Mouse (Mus musculus): ENCODE measurements at regions not wholly inside any gene's neighbourhood (a gene's known extent, or its start where the extent isn't known, plus 50 kb on each side); places are given as distances from the start of the nearest gene placed in this dataset.

GRCm38 (mm10) chr12:12208216-12208615 is 53.7 kb upstream of the Fam49a start:
- no peak overlapping the region for H3K4me3 ChIP-seq
- H3K79me2 ChIP-seq (ENCODE audit: control insufficient read depth, insufficient read depth): no peaks in the 10 kb centered on the region
- TF ChIP-seq MAX (IDR thresholded peaks at IDR 0.05; ENCODE audit: low read depth) (no peak), POLR2A (IDR thresholded peaks at IDR 0.05; ENCODE audit: insufficient read length, low read depth) (no peak), CEBPB (IDR thresholded peaks at IDR 0.05; ENCODE audit: insufficient read depth, poor library complexity, severe bottlenecking) (no peak), SRF (IDR thresholded peaks at IDR 0.05; ENCODE audit: control insufficient read depth, insufficient read length, low read depth) (no peak), MYOG (IDR thresholded peaks at IDR 0.05; ENCODE audit: control insufficient read depth in 1 of 3, insufficient read depth in 1 of 3, insufficient read length in 2 of 3, low read depth in 2 of 3) (no peak), REST (IDR thresholded peaks at IDR 0.05; ENCODE audit: insufficient read depth, insufficient read length) (no peak), TCF3 (IDR thresholded peaks at IDR 0.05; ENCODE audit: insufficient read length, low read depth) (no peak), E2F4 (IDR thresholded peaks at IDR 0.05; ENCODE audit: insufficient read depth) (no peak), TCF12 (IDR thresholded peaks at IDR 0.05; ENCODE audit: insufficient read depth, poor library complexity, severe bottlenecking) (no peak), MYOD1 (IDR thresholded peaks at IDR 0.05; ENCODE audit: control insufficient read depth in 1 of 3, insufficient read length in 2 of 3, low read depth in 2 of 3) (no peak), USF1 (IDR thresholded peaks at IDR 0.05; ENCODE audit: low read depth) (no peak), POLR2AphosphoS2 (IDR thresholded peaks at IDR 0.05; ENCODE audit: insufficient read length, low read depth) (no peak)
- no peaks in the 10 kb centered on the region for H3K27me3 ChIP-seq (ENCODE audit: control insufficient read depth, insufficient read depth, insufficient read length)
- no peaks in the 10 kb centered on the region for H3K36me3 ChIP-seq (ENCODE audit: control insufficient read depth, insufficient read depth)
- H3ac ChIP-seq (ENCODE audit: control insufficient read depth, insufficient read length): no peak overlapping the region
- no peak overlapping the region for H3K4me2 ChIP-seq (ENCODE audit: low read depth)

Measured in myocyte (in vitro differentiated cells).